Mouse (Mus musculus): ENCODE measurements around the gene C1qtnf9.

C1qtnf9 gene

DNA sequence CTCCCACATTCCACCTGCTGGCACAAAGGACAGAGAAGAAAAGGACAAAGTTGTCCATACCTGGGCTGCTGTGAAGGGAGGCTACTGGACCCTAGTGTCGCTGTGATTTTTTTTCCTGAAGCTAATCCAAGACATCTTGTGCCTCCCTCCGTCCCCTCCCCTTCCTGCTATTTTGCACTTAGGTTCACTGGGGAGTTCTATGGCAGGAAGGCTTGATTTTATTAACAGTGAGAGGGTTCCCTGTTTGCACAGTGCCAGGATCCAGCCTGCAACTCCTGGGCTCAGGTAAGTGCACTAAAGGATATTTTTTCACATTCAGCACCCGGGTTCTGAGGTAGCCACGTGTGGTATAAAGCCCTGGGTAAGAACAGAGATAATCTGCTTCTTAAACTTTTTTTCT is at the start of gene C1qtnf9:
C1qtnf9 (plus strand) TSS at position 251 of the 400 bp plus-strand sequence.
- DNase-seq (ENCODE audit: low read depth, low spot score): no peak

DNA sequence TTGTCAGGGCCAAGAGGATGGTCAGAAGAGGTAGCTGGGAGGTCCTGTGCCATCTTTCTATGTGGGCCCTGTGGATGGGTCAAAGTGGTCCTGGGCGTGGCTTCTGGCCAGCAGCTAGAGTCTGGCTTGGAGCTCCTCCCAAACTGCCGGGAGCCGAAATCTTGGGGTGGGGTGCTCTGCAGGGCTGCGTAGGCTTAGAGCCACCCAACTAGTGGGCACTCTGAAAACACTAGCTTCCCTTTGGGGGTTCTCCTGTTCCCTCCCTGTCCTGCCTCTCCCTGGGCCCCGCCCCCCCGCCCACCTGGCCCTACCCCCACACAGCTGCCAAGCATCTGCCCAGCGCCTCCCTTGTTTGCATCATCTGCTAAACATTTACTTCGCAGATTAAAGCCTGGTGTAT is 46.6 kb upstream of the C1qtnf9 start:
- no peak for DNase-seq (ENCODE audit: low read depth, low spot score)

DNA sequence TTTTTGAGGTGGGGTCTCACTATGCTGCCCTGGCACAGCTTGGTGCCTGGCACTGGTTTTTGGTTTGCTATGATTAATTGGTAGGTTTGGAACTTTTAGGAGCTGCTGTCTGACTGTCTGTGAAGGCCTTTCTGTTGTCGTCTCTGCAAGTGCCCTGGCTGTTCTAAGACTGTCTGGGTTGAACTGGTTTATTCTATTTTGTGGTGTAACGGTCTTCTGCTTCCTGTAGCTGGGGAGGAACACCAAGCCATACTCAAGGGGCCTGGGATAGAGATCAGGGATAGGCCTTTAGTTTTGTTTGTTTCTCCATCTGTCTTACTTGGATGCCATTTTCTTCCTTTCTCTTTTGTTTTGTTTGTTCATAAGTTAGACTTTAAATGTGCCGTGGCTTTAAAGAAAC is 46.0 kb upstream of the C1qtnf9 start:
- DNase-seq (ENCODE audit: low read depth, low spot score): no peak

DNA sequence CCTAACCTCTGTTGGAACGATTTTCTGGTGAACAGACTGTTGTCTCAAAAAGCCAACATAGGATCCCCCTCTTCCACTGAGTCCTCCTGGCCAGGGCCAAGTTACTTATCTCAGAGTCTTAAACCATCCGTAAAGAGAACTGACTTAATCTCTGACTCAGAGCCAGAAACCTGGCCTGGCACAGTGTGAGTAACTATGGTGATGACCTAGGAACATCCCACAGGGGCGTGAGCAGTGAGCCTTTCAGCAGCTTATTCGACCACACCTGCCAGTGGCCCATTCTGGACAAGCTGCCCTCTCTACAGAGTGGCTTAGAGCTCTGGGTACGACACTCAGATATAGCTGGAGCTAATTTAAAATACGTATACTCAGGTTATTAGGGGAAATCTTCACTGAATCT is 41.8 kb upstream of the C1qtnf9 start:
- DNase-seq (ENCODE audit: low read depth, low spot score): no peak

DNA sequence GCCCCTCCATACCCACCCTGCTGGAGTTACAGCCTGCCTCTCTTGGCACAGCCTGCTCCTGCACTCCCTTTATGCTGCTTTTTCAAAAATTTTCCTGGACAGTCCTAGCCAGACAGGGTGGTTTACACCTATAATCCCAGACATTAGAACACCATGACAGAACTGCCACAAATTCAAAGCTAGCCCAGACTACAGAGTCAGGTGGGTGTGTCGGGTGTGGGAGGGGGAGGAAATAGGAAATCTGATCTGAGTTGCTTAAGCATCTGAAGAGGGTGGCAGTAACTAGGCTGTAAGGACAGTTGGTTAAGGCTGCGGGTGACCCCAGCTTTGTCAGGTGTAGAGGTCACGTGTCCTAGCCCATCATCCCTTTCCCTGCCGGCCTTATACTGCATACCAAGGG is 40.8 kb upstream of the C1qtnf9 start:
- DNase-seq (ENCODE audit: low read depth, low spot score): no peak

DNA sequence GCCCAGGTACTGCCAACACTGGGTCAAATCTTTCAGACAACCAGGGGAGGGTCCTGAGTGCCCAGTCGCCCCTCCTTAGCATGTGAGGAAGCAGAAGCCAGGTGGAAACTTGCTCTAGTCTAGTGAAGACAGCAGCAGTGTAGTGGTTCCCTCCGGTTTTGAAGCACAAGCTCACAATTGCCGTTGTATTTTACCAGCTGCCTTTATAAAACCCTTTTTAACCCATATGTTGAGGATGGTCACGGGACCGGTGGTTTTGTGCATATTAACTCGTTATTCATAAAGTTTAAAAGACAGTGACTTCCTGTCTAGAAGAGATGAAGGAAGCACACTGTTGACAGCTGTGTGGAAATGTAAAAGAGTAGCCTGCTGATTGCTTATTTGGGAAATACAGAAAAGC is 35.9 kb upstream of the C1qtnf9 start:
- DNase-seq (ENCODE audit: low read depth, low spot score): no peak

DNA sequence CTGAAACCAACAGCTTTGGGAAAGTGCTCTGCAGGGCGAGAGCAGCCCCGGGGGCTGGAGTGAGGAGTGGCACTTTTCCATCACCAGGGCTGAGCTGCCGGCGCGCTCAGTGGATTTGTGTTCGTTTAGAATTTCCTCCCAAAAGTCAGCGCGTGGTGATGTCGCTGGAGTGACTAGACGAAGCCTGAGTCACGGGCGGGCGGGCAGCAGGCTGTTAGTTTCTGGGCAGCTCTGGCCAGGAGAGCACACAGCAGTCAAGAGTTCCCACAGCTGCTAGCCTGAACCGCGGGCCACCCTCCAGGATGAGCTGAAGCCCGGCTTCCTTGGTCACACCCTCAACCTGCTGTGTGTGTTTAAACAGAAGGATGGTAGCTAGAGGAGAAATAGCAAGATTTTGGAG is 35.1 kb upstream of the C1qtnf9 start:
- no peak for DNase-seq (ENCODE audit: low read depth, low spot score)

DNA sequence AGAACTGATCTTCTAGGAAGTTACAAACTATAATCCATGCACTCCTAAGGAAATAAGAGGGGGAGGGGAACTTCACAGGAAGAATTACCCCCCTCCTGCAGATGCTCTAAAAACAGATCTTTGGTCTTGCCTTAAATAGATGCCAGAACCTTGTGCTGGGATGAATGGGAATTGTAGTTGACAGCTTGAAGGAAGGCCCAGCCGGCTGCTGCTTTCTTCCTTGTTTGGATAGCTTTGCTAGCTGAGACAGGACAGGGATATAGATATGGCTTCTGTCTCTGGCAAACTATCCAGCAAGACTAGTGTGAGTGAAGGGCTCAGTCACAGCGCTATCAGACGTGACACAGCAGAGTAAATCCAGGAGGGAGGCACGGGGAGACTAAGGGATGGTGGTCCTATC is 34.2 kb upstream of the C1qtnf9 start:
- no peak for DNase-seq (ENCODE audit: low read depth, low spot score)

DNA sequence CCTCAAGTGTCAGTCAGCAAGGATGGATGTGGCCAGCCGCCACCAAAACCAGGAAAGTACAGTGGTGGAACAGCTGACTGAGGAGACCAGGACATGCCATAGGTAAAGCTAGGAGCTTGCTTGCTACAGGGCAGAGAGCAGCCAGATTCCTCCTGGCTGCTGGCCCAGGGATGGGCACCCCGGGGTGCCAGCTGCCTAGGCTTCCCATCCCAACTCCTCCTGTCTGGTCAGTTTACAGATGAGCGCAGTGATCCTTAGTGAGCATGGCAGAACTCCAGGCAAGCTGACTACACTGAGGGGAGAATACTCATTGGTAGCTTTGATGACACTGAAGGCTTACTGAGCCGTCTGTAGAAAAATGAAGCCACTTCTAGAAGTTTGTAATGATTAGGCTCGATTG is 32.7 kb upstream of the C1qtnf9 start:
- DNase-seq (ENCODE audit: low read depth, low spot score): no peak

DNA sequence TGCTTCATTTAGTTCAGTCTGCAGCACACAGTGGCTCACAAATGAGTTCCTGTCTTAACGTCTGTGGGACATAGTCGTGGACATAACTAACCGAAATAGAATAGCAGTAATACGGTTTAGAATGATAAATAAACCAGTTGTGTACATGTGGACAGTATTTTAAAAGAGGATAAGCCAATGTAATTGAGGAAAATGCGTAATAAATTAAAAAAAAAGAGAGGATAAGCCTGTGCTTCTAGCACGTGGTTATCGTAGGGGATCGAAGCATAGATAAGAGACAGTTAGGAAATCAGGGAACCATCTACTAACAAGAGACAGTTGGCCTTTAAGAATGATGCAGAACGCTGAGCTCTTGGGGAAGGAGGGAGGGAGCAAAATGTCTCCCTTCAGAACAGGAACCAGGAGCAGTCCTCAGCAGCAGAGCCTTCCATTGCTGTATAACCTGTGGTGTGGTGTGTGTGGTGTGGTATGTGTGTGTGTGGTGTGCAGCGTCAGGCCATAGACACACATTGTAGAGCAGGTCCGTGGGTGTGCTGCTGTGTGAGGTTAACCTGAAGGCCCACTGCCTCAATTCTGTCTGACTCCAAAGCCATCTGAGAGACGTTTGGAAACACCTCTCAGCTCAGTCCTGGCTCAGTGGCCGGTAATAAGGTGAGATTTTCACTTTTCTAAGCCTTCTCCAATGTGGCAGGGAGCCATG is 31.9 kb upstream of the C1qtnf9 start:
- no peak for DNase-seq (ENCODE audit: low read depth, low spot score)

DNA sequence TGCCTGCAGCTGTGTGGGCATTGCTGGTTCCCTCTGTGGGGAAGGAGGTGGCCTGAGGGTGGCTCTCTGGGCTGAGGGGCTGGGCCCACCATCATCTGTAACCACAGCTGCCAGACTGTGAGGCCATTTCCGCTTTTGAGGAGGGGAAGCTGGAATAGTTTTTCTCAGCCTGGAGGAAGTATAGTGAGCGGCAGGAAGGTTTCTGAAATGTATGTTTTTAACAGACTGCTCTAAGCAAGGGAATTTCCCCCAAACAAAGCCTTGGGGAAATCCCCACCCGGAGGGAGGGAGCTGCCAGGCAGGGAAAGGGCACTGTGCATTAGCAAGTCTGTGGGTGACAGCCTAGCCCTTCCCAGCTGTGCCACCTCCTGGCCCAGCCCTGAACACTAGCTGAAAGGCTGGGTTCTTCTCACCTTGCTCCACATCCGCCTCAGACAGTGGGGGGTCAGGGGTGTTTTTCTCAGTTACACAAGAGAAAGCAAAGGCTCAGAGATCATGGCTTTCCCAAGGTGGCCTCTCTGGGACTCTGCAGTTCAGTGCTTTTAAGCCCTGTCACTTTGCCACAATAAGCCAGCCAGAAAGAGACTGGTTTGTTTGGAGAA is 31.2 kb upstream of the C1qtnf9 start:
- DNase-seq (ENCODE audit: low read depth, low spot score): peak; percentile 46

DNA sequence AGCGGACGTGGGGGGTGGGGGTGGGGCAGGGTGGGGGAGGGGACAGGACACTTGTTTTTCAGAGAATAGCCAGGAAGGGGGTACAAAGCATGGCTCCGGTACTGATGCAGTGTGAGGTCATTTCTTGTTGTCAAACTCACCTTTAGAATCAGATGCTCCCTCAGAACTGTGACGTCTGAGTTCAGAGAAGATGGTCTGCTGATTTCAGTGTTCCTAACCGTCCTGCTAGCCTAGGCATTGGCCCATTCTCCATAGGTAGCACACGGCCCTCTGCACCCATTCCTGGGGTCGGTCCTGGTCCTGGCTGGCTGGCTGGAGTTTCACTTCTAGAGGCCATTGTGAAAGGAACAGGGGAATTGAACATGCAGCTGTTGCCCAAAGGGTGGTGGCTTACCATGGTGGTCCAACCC is 30.7 kb upstream of the C1qtnf9 start:
- DNase-seq (ENCODE audit: low read depth, low spot score): no peak

DNA sequence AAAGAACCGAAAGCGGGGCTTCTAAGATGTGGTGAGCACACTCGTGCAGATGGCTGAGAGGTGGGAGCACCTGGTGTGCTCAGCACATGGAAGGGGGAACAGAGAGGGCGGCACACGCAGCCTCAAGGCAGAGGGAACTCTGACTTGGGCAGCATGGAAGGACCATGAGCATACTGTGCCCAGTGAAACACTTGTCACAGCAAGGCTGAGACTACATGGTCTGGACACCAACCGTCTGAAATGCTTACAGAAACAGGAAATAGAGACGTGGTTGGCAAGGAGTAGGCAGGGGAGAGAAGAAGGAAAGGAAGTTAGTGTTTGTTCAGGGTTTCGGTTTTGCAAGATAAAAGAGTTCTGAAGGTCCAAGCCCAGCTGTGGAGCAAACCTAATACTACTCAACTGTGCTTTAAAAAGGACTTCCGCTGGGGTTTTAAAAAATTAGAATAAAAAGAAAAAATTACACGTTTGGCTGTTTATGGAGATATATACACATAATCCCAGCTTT is 29.4 kb upstream of the C1qtnf9 start:
- DNase-seq (ENCODE audit: low read depth, low spot score): no peak

DNA sequence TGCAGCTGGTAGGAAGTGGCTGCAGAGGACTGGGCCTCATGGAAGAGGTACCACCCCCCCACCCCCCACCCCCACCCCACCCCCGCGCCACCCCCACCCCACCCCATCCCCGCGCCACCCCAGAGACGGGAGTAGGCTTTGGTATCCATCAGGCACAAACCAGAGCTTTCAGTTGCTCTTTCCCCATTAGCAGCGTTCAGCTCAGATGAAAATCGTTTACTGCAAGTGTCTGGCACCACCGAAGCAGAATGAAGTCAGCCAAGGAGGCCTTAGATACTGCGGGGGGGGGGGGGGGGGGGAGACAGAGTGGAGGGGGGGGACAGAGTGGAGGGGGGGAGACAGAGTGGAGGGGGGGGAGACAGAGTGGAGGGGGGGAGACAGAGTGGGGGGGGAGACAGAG is 28.8 kb upstream of the C1qtnf9 start:
- DNase-seq (ENCODE audit: low read depth, low spot score): no peak

DNA sequence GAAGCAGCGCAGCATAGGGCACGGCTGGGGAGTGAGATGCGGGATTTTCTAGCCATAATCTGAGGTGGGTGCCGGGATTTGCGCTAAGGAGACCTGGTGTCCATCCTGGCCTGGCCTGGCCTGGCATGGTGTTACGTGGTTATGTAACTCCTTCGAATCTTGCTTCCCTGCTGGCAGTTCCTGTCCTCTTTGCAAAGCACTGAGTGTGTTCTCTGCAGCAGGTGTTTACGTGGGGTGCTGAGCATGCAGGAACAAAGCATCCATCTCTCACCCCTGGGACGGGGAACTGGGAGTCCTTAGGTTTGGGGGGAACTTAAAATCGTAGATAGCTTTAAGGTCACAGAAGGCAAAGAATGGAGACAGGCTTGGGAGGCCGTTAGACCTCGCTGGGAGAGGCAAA is 28.3 kb upstream of the C1qtnf9 start:
- DNase-seq (ENCODE audit: low read depth, low spot score): no peak

DNA sequence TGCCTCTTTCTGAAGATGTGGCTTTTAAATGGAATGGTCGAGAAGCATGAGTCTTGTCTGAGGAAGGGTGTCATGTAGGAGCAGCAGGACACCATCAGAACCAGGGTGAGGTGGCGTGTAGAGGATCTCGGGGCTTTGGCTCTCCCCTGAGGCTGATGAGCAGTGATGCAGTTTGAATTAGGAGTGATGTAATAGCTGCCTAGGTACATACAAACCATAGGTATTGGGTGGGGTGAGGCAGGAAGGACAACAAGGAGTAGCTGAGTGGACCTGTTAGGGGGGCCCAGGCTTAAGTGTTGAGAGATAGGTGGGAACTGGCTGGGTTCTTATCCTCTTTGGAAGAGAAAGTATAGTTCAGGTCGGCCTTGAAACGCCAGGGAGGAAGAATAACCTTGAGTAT is 27.4 kb upstream of the C1qtnf9 start:
- DNase-seq (ENCODE audit: low read depth, low spot score): no peak

DNA sequence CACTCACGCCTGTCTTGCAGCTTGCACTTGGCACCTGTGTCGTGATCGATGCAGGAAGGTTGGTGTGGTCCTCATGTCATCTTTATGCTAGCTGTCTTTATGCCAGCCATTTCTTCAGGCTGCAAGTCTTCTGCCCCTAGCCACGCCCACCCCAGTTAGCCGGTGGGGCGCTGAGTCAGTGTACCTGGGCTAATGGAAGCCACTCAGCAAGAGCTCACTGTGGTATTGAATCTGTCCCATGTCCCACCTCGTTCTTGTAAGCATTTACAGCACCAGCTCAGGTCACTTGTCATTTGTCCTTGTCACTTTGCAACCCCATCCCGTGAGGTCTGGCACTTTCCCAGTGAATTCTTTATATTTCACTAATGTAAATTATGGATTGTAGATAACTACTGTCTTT is 26.9 kb upstream of the C1qtnf9 start:
- DNase-seq (ENCODE audit: low read depth, low spot score): no peak

DNA sequence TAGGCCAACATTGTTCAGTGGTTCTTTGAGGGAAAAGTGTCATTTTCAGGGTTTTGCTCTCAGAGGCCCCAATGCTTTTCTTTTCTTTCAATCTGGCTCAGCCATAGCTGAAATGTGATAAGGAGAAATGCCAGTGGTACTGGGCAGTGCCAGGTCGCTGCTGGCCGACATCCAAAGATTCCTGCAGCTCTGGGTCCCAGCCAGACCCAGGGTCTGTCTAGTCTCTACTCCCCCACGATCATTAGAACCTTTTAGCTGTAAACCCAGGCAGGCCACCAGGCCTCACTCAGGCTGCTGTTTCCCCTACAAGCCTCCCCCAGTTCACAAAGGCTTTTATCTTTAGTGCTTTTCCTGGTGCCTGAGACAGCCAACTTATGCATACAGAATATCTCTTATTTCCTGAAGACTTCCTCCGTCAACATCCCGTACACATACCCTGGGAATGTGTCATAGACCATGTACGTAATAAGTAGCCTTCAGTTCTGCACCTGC is 26.4 kb upstream of the C1qtnf9 start:
- no peak for DNase-seq (ENCODE audit: low read depth, low spot score)

DNA sequence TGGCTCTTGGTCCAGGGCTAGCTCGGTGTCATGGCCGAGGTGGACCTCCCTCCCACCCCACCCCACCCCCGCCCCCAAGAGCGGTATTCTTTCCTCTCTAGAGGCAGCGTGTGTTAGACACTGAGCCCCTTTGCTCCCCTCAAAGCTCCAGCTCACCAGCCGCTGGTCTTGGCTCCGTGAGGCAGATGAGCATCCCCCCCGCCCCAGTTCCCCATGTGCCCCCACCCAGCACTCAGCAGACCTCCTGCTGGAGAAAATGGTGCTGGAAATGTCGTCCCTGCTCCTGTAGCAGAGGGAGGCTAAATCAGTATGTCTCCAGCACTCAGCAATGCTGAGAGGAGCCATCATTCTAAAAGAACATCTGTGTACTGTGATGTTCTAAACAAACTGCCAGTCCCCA is 24.3 kb upstream of the C1qtnf9 start:
- no peak for DNase-seq (ENCODE audit: low read depth, low spot score)

DNA sequence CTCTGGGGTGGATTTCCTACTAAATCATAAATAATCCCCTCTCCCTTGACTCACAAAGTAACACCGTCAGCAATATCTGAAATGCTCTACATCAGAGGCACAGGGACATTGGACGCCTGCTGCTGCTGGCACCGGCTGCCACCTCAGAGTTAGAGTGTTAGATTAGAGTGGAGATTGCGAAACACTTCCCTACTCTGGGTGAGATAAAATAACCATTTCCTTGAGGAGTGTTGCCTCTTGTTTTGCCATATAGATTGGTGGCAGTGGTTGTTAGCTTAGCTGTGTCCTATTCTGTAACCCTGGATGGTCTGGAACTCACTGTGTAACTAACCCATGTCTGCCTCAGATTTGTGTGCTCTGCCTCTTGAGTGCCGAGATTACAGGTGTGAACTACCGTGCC is 22.7 kb upstream of the C1qtnf9 start:
- no peak for DNase-seq (ENCODE audit: low read depth, low spot score)

DNA sequence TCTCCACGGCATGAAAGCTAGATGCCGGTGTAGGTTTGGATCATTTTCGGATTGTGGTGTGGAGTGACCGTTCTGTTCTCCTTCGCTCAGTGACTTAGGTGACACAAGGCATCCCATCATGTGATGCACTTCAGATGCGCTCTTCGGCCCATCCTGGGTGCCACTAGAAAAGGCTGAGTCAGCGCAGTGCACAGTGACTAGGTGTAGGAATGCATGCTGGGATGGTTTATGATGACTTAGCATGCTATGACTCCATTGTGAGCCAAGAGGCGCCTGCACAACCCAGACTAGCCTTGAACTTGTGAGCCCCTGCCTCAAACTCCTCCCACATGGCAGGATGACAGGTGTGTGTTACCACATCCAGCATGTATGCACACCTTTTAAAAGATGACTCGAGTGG is 21.8 kb upstream of the C1qtnf9 start:
- DNase-seq (ENCODE audit: low read depth, low spot score): no peak

DNA sequence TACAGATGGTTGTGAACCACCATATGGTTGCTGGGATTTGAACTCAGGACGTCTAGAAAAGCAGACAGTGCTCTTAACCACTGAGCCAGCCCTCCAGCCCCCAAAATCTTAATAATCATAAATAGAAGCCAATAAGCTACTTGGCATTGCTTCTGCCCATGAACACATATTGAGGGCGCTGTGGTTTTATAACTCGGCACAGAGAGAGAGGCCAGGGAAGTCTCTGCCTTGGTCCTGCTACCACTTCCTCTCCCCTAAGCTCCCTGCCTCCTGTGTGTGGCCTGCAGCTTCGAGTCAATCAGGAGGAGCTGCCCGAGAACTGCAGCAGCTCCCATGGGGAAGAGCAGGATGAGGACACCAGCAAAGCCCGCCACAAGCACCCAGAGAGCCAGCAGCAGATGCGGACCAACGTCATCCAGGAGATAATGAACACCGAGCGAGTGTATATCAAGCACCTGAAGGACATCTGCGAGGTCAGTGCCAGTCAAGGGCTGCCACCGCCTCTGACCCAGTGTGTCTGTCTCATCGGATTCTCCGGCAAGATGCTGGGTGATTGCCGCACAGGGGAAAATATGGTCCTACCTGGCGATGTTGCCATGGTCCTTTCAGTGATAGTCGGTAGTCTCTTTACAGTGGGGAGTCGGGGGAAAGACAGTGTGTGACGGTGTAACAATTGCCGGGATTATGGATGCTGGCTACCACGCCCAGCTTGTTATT is 20.6 kb upstream of the C1qtnf9 start:
- DNase-seq (ENCODE audit: low read depth, low spot score): no peak

DNA sequence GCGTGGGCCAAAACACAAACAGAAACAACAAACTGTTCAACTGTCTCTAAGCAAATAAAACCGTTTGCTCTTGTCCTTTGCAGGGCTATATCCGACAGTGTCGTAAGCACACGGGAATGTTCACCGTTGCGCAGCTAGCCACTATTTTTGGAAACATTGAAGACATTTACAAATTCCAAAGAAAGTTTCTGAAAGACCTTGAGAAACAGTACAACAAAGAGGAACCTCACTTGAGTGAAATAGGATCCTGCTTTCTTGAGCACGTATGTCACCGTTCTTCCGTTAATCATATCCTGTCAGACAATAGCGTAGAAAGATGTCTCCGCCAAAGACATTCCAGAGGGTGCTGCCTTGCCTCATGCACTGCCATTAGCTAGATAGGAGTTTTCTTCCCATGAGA is 18.1 kb upstream of the C1qtnf9 start:
- DNase-seq (ENCODE audit: low read depth, low spot score): no peak

All from skeletal muscle tissue, adult 2 months (tissue).